Mouse (Mus musculus) liver, postnatal 0 days (tissue): ENCODE data around the gene 9430038I01Rik.

Source experiments
- CTCF ChIP-seq: sonication (generic); IDR thresholded peaks from 2 replicates; pipeline ENCODE4 v1.5.1; 2016; ENCODE audit warnings: antibody characterized with exemption, low read depth
- EP300 ChIP-seq: IDR thresholded peaks from 2 replicates; pipeline ENCODE4 v1.6.1; 2016; ENCODE audit warnings: antibody characterized with exemption, low read depth, mild to moderate bottlenecking

- TF ChIP-seq EP300, result no peak
- TF ChIP-seq CTCF, result no peak
Observed at GRCm38 (mm10) chr7:137346860-137347259, 63.7 kb downstream of the 9430038I01Rik start.
